Mouse (Mus musculus): ENCODE results near the gene Gm19684.
"Not testable (repeated sequence)": the region's sequence is repeated elsewhere in the genome, so short reads cannot be mapped to it uniquely, and the experiment has no call there.

Gene Gm19684

DNA sequence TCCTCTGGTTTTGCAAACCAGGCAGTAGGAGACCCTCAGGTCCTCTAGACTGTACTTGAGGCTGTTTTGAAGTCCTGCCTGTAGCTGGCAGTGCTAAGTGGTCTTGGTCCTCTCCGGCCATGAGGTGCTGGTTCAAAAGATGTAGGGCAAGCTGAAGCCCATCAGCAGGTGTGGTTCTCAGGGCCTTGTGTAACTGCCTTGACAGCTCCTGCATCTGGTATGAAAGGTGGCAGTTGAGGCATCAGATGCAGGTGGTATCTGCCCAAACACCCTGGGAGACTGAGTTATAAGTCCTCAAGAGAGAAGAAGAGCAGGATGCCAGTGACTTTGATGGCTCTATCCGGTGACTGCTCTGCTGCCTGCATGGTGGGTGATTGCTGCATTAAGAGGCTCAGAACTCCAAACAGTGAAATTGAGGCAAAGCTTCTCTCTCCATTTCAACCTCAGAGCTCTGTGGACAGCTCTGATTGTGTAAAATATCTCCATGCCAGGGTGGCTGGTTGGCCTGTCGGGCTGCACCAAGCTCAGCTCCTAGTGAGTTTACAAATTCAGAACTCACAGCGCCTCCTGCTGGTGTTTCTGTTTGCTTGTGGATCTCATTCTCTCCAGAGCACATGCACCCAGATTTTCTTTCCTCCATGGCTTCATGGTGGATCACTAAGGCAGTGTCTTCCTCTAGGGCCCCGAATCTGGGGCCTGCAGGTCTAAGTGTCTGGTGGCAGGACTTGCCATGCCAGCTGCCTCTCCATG lies 10.2 kb downstream of the Gm19684 start:
- no peak for DNase-seq (ENCODE audit: low spot score in 2 of 2)

DNA sequence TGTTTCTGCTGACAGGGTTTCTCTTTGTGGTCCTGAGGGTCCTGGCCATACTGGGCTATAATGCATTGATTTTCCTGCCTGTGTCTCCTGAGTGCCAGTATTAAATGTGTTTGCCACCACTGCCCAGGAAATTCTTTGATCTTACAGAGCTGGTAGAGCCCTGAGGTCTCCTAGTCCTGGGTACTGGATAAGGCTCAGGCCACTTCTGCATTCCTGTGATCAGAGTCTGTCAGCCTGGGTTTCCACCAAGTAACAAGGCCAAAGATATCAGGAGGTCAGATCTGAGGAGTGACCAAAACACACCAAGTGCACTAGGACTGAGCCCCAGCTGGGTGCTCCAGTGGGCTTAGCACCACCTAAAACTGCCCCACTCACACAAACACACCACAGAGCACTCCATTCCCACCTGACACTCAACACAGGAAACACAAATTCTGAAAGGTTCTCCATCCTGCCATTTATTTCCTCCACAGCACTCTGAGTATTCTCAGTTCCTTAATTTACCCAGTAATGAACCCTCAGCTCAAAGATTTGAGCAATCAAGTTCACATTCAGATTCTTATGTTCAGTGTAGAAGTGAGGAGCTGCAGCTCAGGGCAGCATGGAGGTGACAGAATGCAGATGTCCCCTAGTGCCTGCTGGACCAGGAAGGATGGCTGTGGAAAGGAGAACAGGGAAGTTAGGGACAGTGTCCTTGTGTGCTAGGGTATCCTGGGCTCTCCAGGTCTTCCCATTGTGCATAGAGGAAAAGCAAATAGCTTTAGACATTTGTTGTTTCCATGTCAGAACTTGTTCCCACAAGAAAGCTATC lies 14.1 kb downstream of the Gm19684 start:
- DNase-seq (ENCODE audit: low spot score in 2 of 2), result not testable (repeated sequence)

DNA sequence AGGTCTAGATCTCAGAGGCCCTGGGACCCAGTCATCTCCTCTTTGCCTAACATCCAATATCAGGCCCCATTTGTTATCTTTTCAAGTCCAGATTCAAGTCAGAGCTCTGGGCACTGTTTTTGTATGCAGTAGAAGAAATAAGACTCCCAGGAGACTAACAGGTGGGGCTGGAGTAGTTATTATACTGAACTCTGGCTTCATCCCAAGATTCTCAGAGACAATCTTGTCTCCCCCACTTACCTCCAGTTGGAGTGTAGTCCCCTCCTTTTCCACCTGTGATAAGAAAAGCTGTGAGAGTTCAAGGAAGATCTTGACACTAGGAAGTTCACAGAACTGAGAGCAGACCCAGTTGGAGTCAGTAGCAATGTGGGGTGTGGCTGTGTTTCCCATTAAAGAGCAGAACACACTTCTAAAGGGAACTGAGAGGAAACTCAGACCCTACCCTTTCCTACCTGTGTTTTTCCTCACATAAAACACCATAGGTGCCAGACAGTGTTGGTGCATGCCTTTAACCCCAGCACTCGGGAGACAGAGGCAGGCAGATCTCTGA lies 14.9 kb downstream of the Gm19684 start:
- DNase-seq (ENCODE audit: low spot score in 2 of 2), result not testable (repeated sequence)

DNA sequence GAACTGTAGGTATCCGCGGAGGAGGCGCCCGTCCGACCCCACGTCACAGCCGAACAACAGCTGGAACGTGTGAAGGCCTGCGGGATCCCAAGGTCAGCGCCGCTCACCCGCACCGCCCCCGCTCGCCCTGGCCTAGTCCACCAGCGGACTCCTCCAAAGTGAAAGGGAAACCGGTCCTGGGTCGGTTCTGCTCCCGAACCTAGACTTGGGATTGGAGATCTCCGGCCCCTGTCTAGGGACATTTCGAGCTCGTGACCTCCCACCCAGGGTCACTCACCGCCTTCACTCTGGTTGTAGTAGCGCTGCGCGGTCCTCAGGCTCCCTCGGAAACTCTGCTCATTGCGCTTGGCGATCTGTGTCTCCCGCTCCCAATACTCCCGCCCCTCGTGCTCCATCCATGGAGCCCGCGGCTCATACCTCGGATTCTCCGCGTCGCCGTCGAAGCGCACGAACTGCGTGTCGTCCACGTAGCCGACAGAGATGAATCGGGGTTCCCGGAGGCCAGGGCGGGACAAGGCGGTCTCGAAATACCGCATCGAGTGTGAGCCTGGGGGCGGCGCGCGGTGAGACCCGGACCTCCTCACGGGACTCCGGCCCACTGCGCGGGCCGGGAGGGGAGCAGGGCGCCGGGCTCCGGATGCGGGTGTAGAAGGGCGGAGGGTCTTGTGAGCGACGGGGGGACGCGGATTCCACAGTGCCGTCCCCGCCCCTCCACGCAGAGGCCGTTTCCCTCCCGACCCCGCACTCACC lies 23.8 kb downstream of the Gm19684 start:
- DNase-seq (ENCODE audit: low spot score in 2 of 2), result no peak

DNA sequence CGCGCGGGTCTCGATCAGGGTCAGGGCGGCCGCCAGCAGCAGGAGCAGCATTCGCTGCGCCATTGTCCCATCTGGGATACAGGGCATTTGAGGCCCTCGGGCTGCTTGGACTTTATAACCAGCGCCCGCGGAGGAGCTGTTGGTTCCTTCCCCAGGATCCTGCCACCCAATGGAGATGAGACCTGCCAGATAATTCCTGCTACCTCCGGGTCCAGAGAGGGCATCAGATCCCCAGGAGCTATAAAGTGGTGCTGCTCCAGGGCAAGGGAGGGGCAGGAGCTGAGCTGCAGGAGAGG lies 24.3 kb downstream of the Gm19684 start:
- not testable (repeated sequence) for DNase-seq (ENCODE audit: low spot score in 2 of 2)

DNA sequence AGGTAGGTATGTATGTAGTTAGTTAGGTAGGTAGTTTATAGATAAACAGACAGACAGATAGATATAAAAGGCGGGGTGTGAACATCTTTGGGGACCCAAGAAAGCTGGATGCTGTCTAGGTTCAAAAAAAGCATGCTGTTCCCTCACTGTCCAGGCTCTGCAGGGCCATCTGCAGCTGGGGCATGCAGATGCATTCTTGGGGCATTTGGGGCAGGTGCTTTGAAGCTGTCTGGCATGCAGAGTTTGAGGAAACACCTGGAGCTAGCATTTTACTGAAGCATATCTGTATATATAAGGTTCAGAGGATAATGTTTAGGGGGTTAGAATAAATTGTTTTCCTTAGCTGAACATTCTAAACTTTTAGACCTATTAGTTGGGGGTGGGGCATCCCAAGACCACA lies 25.5 kb downstream of the Gm19684 start:
- not testable (repeated sequence) for DNase-seq (ENCODE audit: low spot score in 2 of 2)

DNA sequence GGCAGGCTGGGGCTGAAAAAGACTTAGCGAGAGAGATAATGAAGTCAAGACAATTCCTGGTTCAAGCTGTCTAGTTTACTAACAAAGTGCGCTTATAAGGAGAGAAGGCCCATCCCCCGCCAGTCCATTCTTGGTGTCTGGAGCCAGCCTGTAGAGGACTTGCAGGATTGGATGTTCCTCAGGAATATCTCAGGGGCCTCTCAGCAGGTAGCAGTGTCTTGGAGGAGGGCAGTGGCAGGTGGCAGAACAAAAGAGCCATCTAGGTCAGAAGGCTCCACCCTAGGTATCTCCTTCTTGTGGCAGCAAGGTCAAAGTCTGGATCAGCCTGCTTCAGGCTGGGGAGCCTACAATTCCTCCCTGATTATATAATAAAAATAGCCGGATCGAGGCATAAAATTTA lies 27.0 kb downstream of the Gm19684 start:
- not testable (repeated sequence) for DNase-seq (ENCODE audit: low spot score in 2 of 2)

DNA sequence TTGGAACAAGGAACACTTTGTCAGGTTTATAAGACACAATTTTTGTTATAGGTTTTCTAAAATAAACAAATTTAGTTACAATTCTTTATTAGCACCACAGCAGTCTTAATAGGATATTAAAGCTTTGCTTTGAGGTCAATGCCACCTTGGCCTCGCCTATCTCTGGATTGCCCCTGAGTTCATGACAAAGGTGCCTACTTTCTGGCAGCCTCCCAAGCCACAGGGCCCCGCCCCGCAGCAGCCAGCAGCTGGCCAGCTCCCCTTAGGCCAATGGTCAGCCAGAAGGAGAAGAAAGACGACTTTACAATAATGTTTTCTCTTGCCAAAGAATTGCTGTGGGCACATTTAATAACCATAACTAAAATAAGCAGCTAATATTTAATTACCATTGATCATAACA lies 29.7 kb downstream of the Gm19684 start:
- not testable (repeated sequence) for DNase-seq (ENCODE audit: low spot score in 2 of 2)

DNA sequence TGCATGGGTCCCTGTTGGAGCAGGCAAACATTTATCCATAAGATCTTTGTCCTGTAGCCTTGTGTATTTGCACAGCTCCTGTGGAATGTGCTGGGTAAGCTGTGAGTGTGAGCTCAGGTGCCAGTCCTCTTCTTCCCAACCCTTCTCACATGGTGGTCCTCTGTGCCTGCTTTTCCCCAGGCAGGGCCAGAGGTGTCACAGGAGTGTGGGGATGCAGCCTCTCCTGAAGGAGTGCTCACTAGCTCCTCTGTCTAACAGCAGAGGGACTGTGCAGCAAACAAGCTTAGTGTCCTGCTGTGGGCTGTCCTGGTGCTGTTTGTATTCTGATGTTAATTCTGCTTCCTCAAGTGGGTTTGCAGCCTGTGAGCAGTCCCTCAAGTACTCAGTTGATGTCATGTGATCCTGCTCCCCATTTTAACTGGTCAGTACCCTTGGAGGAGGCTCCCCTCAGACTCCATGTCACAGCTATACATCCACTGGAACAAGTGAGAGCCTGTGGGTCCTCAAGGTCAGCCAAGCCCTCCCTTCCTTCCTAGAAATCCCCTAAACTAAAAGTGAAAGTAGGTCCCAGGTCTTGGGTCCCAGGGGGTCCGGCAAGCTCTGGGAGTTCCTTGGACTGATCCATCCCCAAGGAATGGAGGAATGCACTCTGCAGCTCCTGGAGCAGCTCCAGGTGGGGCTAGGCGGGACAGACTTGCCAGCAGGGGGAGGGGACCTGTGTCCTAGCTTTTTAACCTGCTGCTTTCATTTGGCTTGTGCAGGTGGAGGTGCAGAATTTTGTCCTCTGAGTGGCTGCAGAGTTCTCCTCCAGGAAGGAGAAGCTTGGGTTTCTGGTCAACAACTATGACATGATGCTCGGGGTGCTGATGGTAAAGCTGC lies 33.0 kb downstream of the Gm19684 start:
- DNase-seq (ENCODE audit: low spot score in 2 of 2), result no peak

DNA sequence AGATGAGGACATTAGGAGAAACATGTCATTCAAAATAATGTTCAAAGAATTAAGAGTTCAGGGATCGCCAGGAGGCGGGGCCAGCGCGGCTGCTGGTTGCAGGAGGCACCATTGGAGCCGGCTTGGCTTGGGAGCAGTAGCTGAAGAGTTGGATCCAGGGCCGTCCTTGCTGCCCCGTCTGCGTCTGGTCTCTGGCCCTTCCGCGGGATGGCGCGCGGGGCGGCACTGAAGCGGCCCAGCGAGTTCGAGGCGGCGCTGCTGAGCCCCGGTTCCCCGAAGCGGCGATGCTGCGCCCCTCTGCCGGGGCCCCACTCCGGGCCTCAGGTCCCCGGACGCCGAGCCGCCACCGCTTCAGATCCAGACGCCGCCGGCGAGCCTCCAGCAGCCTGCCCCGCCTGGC lies 36.3 kb downstream of the Gm19684 start:
- DNase-seq (ENCODE audit: low spot score in 2 of 2), result not testable (repeated sequence)

DNA sequence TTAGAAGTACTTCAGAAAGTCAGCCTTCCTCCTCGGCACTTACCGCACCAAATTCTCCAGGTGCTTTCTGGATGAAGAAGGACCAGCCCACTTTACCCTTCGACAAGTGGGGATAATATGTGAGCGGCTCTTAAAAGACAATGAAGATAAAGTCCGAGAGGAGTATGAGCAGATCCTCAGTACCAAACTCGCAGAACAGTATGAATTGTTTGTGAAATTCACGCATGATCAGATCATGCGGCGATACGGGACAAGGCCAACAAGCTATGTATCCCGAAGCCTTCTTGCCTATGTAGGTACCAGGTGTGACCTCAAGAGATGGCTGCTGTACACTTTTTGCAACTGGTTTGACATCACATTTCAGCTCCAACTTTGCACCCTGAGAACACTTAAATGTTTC lies 36.8 kb downstream of the Gm19684 start:
- not testable (repeated sequence) for DNase-seq (ENCODE audit: low spot score in 2 of 2)

DNA sequence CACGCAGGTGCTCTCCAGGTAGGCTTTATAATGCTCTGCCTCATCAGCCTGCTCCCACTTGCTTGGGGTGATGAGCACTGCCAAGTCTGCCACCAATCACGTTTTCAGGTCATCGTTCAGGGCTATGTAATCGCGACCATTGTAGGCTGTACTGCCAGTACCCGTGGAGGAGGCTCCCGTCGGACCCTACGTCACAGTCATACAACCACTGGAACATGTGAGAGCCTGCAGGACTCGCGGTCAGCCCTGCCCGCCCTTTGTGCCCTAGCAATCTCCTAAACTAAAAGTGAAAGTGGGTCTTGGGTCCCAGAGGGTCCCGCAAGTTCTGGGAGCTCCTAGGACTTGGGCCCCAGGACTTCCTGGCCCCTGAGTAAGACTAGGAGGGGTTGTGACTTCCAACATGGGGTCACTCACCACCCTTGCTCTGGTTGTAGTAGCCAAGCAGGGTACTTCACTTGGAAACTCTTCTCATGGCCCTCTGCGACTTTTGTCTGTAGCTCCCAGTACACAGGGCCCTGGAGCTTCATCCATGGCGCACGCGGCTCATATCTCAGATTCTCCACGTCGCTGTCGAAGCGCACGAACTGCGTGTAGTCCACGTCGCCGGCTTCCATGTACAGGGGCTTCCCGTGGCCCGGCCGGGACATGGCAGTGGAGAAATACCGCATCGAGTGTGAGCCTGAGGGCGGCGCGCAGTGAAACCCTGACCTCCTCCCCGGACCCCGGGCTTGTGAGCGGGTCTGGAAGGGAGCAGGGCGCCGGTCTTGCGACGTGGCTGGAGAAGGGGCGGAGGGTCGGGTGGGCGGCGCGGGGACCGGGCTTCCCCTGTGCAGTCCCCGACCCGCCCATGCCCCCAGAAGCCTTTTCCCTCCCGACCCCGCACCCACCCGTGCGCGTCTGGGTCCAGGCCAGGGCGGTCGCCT lies 39.9 kb downstream of the Gm19684 start:
- DNase-seq (ENCODE audit: low spot score in 2 of 2), result no peak

DNA sequence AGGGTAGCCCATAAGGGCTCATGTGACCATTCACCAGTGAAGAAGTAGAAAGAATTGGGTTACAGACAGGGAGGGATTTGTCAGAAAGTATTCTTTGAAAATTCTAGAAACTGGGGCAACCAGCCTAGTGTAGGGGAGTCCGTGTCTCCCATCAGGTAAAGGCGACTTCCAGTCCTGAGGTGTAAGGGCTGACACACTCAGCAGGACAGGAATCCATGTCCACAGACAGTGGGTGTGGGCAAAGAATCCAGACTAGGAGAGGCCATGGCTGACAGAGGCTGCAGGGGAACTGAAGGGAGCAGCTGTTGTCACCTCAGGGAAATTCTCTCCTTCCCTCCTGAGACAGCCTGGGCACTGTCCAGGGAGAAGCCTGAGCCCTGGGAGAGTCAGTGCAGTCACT lies 45.4 kb downstream of the Gm19684 start:
- DNase-seq (ENCODE audit: low spot score in 2 of 2), result not testable (repeated sequence)

DNA sequence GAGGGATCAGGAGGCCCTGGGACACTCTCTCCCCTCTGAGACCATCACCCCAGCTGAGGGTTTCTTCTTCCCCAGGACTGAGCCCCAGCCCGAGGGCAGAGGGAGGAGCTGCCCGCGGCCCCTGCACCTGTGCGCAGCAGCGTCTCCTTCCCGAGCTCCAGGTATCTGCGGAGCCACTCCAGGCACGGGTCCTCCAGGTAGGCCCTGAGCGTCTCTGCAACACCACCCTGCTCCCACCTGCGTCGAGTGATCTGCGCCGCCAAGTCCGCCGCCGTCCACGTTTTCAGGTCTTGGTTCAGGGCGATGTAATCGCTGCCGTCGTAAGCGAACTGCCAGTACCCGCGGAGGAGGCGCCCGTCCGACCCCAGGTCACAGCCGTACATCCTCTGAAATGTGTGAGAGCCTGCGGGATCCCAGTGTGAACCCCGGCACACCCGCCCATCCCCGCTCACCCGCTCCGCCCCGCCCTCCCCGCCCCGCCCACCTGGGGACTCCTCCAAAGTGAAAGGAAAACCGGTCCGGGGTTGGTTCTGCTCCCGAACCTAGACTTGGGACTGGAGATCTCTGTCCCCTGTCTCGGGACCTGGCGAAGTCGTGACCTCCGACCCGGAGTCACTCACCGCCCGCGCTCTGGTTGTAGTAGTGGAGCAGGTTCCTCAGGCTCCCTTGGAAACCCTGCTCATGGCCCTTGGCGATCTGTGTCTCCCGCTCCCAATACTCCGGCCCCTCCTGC lies 46.0 kb downstream of the Gm19684 start:
- DNase-seq (ENCODE audit: low spot score in 2 of 2), result no peak

DNA sequence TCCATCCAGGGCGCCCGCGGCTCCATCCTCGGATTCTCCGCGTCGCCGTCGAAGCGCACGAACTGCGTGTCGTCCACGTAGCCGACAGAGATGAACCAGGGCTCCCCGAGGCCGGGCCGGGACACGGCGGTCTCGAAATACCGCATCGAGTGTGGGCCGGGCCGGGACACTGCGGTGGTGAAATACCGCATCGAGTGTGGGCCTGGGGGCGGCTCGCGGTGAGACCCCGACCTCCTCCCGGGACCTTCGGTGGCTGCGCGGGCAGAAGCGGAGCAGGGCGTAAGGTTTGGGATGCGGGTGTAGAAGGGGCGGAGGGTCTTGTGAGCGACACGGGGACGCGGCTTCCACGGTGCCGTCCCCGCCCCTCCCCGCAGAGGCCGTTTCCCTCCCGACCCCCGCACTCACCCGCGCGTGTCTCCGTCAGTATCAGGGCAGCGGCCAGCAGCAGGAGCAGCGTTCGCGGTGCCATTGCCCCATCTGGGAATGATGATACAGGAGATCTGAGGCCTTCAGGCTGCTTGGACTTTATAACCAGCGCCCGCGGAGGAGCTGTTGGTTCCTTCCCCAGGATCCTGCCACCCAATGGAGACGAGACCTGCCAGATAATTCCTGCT lies 46.7 kb downstream of the Gm19684 start, which contains the start of gene Gm8909:
TSS of gene Gm8909 (minus strand) at position 499 of the 614 bp plus-strand sequence.
- no peak for DNase-seq (ENCODE audit: low spot score in 2 of 2)

DNA sequence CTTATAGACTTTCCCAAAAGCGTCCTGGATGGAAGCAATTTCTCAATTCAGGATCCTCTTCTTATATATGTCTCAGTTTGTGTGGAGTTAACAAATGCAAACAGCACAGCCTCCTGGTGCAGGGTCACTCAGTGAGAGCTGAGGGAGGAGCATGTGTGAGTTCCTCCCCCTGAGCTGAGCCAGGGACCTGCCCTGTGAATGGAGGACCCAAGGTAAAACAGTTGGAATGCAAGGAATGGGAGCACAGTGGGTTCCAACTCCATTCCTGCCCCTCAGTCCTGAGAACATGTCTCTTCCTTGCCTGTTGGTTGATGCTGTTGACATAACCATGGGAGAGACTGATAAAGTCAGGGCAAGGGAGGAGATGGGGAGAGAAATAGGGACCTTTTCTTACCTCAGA lies 47.6 kb downstream of the Gm19684 start:
- DNase-seq (ENCODE audit: low spot score in 2 of 2), result not testable (repeated sequence)

DNA sequence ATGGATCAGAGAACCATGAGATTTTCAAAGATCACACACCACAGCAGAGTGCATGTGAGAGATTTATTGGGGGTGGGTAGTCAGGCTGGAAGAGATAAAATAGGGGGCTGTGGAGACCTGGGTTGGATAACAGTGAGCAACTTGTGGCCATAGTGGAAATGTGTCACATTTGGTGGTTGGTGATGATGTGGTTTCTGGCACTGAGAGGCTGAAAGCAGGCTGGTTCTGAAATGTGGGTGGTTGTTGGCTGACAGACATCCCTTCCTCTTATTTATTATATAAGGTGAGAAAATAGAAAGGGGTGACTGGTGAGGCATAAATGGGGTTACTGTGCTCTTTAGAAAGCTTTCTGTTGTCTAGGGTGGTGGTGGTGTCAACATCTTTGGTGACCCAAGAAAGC lies 48.3 kb downstream of the Gm19684 start:
- DNase-seq (ENCODE audit: low spot score in 2 of 2), result no peak

DNA sequence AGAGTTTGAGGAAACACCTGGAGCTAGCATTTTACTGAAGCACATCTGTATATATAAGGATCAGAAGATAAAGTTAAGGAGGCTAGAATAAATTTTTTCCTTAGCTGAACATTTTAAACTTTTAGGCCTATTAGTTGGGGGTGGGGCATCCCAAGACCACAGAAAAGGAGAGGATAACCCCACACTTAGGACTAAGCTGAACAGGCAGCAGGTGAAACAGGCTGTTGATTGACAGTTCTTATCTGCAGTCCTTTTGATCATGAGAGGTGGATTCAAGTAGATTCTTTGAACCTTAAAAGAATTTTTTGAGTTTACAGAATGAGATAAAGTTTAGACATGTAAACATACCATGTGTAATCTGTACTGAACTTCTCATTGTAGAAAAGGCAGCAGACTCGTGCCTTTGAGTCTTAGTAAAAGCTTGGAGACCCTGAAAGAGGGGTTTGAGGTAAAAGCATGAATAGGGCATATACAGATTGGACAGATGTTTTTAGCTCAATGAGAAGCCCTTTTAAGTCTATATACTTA lies 48.9 kb downstream of the Gm19684 start:
- no peak for DNase-seq (ENCODE audit: low spot score in 2 of 2)

DNA sequence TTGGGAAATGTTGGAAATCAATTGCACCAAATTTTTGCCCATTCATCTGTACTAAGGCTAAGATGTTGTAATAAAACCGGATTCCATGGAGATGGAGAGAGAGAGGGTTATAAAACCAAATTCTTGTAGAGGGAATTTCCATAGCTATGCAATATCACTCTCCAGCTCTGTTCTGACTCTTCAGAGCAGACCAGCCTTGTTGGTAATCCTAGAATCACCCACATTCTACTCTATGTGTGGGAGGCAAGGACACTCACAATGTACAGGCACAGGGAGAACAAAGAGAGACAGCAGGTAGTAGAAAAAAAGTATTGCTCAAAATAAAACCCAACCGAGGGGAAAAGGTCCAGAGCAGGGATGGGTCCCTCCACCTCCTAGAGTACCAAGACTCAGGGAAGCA lies 54.7 kb downstream of the Gm19684 start:
- DNase-seq (ENCODE audit: low spot score in 2 of 2), result not testable (repeated sequence)

All from right cerebral cortex, adult 2 months (tissue).